Mouse (Mus musculus) heart, adult 2 months (tissue): ENCODE measurements around the gene Usp46.

Source experiments
- CTCF ChIP-seq: fragments of 200-600 bp; IDR thresholded peaks from 2 replicates; pipeline ENCODE4 v1.8.1; 2022; ENCODE audit warnings: antibody characterized with exemption, mild to moderate bottlenecking, moderate library complexity
- POLR2A ChIP-seq: fragments of 200-500 bp; IDR thresholded peaks from 2 replicates; pipeline ENCODE4 v1.6.1; 2011; ENCODE audit warnings: mild to moderate bottlenecking, low read depth, low read length, control low read depth; ENCODE audit not compliant: insufficient read depth

DNA sequence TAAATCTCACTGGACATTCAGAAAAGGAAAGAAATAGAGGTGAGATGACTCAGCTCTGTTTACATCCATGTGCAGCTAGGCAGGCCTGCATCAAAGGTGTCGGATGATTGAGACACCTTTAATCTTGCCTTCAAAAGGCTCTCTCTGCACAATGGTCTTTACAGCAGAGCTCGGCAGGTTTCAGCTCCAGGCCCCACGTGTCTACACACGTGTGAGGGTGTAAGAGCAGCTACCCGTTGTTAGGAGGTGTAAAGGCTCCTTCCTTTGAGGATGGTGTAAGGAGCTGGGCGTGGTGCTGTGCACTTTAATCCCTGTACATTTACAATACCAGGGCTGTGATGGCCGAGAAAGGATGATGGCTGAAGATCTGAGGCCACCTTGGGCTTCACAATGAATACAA is 37.2 kb upstream of the Usp46 start:
- TF ChIP-seq POLR2A (no peak), CTCF (no peak)
